Mouse (Mus musculus) heart, adult 2 months (tissue): ENCODE results near the gene Sat2.

Experiments used
- CTCF ChIP-seq: fragments of 200-600 bp; IDR thresholded peaks from 2 replicates; pipeline ENCODE4 v1.8.1; 2022; ENCODE audit warnings: antibody characterized with exemption, mild to moderate bottlenecking, moderate library complexity
- EP300 ChIP-seq: fragments of 200-500 bp; IDR thresholded peaks from 2 replicates; pipeline ENCODE4 v1.6.1; 2011; ENCODE audit warnings: low read depth, low read length, control low read depth; ENCODE audit not compliant: insufficient read depth
- POLR2A ChIP-seq: fragments of 200-500 bp; IDR thresholded peaks from 2 replicates; pipeline ENCODE4 v1.6.1; 2011; ENCODE audit warnings: mild to moderate bottlenecking, low read depth, low read length, control low read depth; ENCODE audit not compliant: insufficient read depth

DNA sequence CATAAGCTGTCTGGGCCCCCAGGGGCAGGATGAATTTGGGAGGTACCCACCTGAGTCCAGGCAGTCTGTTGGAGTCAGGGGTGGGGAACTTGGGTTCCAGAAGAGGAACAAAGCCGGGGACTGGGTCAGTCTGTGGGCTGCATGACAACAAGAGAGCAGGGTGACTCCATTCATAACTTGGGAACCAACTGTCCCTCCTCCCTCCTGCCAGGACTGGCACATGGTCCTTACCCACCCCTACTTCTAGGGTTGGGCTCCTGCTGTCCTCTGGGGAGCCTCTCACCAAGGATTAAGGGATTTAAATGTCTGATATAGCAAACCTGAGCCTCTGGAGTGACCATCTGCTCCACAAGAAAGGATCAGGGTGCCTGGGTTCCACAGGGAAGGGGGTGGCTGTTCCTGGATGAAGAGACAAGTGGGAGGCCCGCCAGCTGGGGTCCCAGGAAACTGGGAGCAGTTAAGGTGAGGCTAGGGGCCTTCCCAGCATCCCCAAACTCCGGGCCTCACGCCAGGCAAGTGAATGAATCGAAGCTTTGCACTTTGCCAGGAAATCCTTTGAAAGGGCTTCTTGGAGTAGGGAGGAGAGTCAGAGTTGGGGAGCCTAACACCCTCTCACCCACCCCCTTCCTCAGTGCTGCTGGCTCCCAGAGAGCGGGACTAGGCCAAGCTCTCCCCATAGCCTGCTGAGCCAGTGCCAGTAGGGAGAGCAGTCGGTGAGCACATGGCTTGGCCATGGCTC is 29.8 kb upstream of the Sat2 start:
- TF ChIP-seq CTCF: no peak
- TF ChIP-seq EP300: no peak
- TF ChIP-seq POLR2A: no peak
